Mouse (Mus musculus) hindbrain, postnatal 0 days (tissue): ENCODE measurements around the gene Asap2. TPM values are rescaled to one million over a fixed set of nuclear protein-coding genes. Genes with fewer than 3 reads are reported as not detected.
A peak's percentile ranks its signal among the peaks of the same experiment; 100 is the strongest.
"Not testable (repeated sequence)": the region's sequence is repeated elsewhere in the genome, so short reads cannot be mapped to it uniquely, and the experiment has no call there.

Source experiments
- ATAC-seq: fragments of 200-750 bp; cut with Nextera tagmentation; 2 replicates; pipeline ENCODE4 v1.8.0; 2017; ENCODE audit warnings: mild to moderate bottlenecking, moderate TSS enrichment, moderate library complexity
- DNase-seq: peaks from one replicate; pipeline ENCODE4 v3.0.0-alpha.2; 2015; ENCODE audit warnings: low spot score
- H3K27ac ChIP-seq: fragments of 300-500 bp; sonication (generic); 2 replicates; pipeline ENCODE4 v1.5.1; 2014; ENCODE audit warnings: mild to moderate bottlenecking
- H3K27me3 ChIP-seq: fragments of 300-500 bp; sonication (generic); 2 replicates; pipeline ENCODE4 v1.6.1; 2014; ENCODE audit warnings: low read length, mixed read lengths; ENCODE audit not compliant: insufficient read depth
- H3K36me3 ChIP-seq: fragments of 300-500 bp; sonication (generic); 2 replicates; pipeline ENCODE4 v1.6.1; 2014; ENCODE audit warnings: low read length, mixed read lengths; ENCODE audit not compliant: insufficient read depth
- H3K4me1 ChIP-seq: fragments of 300-500 bp; sonication (generic); 2 replicates; pipeline ENCODE4 v1.6.1; 2014; ENCODE audit warnings: antibody characterized with exemption, low read length, mixed read lengths; ENCODE audit not compliant: insufficient read depth
- H3K4me2 ChIP-seq: fragments of 300-500 bp; sonication (generic); 2 replicates; pipeline ENCODE4 v1.6.1; 2014; ENCODE audit warnings: low read depth, mild to moderate bottlenecking, low read length, moderate library complexity, mixed read lengths
- H3K4me3 ChIP-seq: fragments of 300-500 bp; sonication (generic); 2 replicates; pipeline ENCODE4 v1.5.1; 2014; ENCODE audit warnings: low read length
- H3K9ac ChIP-seq: fragments of 300-500 bp; sonication (generic); replicated peaks from 2 replicates; pipeline ENCODE4 v1.6.1; 2014; ENCODE audit warnings: mild to moderate bottlenecking, low read length, moderate library complexity, mixed read lengths
- H3K9me3 ChIP-seq: fragments of 300-500 bp; sonication (generic); 2 replicates; pipeline ENCODE4 v1.6.1; 2016; ENCODE audit warnings: low read length, mixed read lengths
- CTCF ChIP-seq: IDR thresholded peaks from 2 replicates; pipeline ENCODE4 v1.5.1; 2016; ENCODE audit warnings: antibody characterized with exemption, control low read depth, low read depth
- WGBS: fragments of 180-500 bp; shearing (Covaris S2); extraction: QIAGEN DNeasy Blood & Tissue Kit; methylation state at CpG from one replicate; pipeline ENCODE4 v1.1.7; 2014; 5-methylcytosine and 5-hydroxymethylcytosine counted together
- polyA plus RNA-seq: library from polyadenylated mRNA; unstranded; fragments of >200 nt; fragmentation: Nextera tagmentation; extraction: Ambion mirVana; gene quantifications from 2 replicates; pipeline ENCODE4 v1.2.1, GENCODE M21; 2015
- total RNA-seq: library from RNA; depleted of rRNA; stranded (reverse); fragments of >200 nt; gene quantifications from 2 replicates; pipeline ENCODE4 v1.2.3, GENCODE M21; 2014

The Asap2 gene
- total and polyA plus RNA-seq, 2 experiments from 2014 or later: 15.7 to 22.8 TPM

DNA sequence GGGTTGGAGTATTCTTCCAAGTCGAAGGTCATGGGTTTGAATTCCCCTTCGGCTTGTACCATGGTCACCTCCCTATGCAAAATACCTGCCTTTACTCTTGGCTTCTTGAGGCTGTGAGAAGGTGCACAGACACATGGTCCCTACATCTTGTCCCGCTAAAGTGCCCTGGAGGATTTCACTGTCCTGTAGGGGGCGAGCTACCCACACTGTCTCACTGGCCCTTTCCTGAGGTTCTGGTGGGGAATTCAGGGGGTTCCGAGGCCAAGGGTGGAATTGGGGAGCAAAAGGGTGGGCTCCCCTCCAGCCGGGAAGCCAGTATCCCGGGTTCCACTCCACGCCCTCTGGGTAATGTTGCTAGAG is 120.8 kb downstream of the Asap2 start:
- Histone ChIP-seq H3K27ac (peak overlapping the region; percentile 86), H3K9ac (peak overlapping the region; percentile 75), H3K4me2 (peak overlapping the region; percentile 68), H3K4me3 (peak overlapping the region; percentile 63)
- not testable (repeated sequence) for H3K9me3 ChIP-seq, H3K4me1 ChIP-seq, H3K27me3 ChIP-seq, DNase-seq, H3K36me3 ChIP-seq
- ATAC-seq: peak; percentile 87
- 2% methylated on average over 8 of the region's 8 CpGs for WGBS
- TF ChIP-seq CTCF: peak; percentile 77

DNA sequence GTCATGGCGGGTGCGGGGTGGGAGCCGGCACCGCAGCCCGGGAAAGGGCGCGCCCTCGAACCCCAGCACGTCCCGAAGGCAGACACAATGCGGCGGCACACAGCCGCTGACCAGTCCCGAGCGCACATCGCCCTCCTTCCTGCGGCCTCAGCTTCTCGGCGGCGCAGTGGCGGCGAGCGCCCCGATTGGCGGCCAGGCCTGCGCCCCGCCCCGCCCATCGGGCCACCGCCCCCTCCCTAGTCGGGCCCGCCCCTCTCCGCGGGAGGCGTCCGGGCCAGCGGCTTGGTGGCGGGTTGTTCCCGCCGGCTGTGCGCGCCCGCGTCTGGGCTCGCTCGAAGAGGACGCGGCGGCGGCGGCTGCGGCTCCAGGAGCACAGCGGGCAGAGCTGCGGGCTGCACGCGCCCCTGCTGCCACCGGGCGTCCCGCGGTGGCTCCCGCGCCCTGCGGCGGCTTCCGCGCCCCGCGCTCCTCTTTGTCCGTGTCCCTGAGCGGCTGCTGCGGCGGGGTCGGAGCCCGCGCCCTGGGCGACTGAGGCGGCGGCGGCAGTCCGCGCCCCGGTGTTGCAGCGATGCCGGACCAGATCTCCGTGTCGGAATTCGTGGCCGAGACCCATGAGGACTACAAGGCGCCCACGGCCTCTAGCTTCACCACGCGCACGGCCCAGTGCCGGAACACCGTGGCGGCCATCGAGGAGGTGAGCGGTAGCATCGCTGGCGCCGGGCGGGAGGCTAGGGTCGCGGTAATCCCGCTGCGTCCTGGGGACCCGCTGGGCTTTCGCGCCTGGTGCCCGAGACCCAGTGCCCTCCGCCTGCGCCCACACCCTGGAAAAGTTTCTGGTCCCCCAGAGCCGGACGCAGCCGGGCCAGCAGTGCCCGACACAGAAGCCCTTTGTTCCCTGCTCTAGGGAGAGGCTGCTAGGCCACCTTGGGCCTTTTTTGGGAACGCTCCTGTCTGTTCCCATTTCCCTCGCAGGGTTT is 121.5 kb downstream of the Asap2 start:
- no peaks in the 10 kb centered on the region for H3K4me1 ChIP-seq
- H3K4me3 ChIP-seq: peak overlapping the region; percentile 63
- under 1% methylated on average over 94 of the region's 118 CpGs for WGBS
- no peaks in the 10 kb centered on the region for H3K27me3 ChIP-seq
- TF ChIP-seq CTCF: no peak
- H3K4me2 ChIP-seq: peak overlapping the region; percentile 68
- peak overlapping the region; percentile 86 for H3K27ac ChIP-seq
- DNase-seq (peak; percentile 93), ATAC-seq (peak; percentile 99)
- H3K36me3 ChIP-seq: no peaks in the 10 kb centered on the region
- no peaks in the 10 kb centered on the region for H3K9me3 ChIP-seq
- H3K9ac ChIP-seq: peak overlapping the region; percentile 75

DNA sequence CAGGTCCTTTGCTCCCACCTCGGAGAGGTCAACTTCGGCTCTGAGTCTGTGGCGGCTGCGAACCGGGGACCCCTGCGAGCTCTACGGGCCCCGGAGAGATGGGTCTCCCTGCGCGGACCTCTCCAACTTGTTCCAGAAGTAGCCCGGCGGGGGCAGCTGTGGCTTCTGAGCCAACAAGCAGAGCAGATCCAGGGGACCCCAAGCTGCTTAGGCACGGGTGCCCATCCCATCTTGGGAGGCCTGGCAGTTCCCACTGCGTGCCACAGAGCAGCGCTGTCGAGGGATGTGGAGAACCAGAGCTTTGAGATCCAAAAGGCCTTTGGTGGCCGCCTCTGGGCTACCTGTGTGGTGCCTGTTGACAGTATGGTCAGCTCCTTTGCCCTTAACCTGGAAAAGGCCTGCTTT is 122.2 kb downstream of the Asap2 start:
- ATAC-seq (peak; percentile 79), DNase-seq (peak; percentile 86)
- Histone ChIP-seq H3K27ac (peak overlapping the region; percentile 86), H3K9ac (peak overlapping the region; percentile 75), H3K36me3 (no peaks in the 10 kb centered on the region), H3K27me3 (no peaks in the 10 kb centered on the region), H3K4me3 (peak overlapping the region; percentile 63), H3K4me2 (peak overlapping the region; percentile 68), H3K4me1 (no peaks in the 10 kb centered on the region), H3K9me3 (no peaks in the 10 kb centered on the region)
- WGBS: 0% methylated on average over 17 of the region's 17 CpGs
- peak; percentile 85 for TF ChIP-seq CTCF

DNA sequence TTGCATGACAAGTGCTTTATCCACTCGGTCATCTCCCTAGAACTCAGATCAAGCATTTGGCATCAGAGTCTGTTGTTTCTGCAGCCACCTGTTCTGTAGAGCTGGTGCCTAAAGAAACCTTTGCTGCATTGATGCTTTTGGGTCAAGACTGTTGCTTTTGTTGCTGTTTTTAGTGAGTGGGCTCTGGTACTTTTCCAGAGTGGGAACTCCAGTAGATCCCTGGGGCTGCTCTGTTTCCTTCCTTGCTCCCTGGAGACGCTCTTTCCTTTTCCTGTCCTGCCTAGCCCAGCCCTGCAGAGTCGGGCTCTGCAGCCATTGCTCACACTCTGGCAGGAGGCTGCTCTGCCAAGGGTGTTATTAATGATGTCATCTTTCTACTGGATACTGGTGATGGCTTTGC is 129.2 kb downstream of the Asap2 start:
- 62% methylated on average over 3 of the region's 3 CpGs for WGBS
- Histone ChIP-seq H3K4me1 (no peaks in the 10 kb centered on the region), H3K9ac (no peak overlapping the region), H3K9me3 (no peaks in the 10 kb centered on the region), H3K4me3 (no peak overlapping the region), H3K27ac (no peak overlapping the region), H3K36me3 (no peaks in the 10 kb centered on the region), H3K27me3 (no peaks in the 10 kb centered on the region), H3K4me2 (no peak overlapping the region)
- no peak for DNase-seq
- 0 out of 2 replicates have a peak, but pooled peaks have one; percentile 49 for ATAC-seq
- no peak for TF ChIP-seq CTCF

- WGBS: 70% methylated on average over 3 of the region's 3 CpGs
- H3K9me3 ChIP-seq: no peaks in the 10 kb centered on the region
- no peak overlapping the region for H3K4me2 ChIP-seq
- no peaks in the 10 kb centered on the region for H3K27me3 ChIP-seq
- no peak for TF ChIP-seq CTCF
- H3K27ac ChIP-seq: no peak overlapping the region
- ATAC-seq (no peak), DNase-seq (no peak)
- no peak overlapping the region for H3K9ac ChIP-seq
- peaks cover 6% of the 10 kb centered on the region for H3K4me1 ChIP-seq
- no peak overlapping the region for H3K4me3 ChIP-seq
- no peaks in the 10 kb centered on the region for H3K36me3 ChIP-seq
Observed at GRCm38 (mm10) chr12:21122818-21123217, 132.6 kb downstream of the Asap2 start.

DNA sequence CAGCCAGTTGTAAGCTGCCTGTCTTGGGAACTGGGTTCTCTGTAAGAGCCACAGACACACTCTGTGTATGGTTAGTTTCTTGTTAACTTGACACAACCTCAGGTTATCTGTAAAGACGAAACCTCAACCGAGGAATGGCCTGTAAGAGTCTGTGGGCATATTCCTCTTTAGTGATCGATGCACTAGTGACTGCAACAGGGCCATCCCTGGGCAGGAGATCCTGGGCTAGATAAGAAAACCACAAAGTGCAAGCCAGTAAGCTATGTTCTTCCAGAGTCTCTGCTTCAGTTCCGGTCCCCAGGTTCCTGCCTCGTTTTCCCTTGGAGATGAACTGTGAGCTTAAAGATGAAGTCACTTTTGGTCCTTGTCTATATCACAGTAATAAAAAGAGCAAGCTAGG is 133.4 kb downstream of the Asap2 start:
- ATAC-seq: no peak
- no peaks in the 10 kb centered on the region for H3K9me3 ChIP-seq
- H3K4me3 ChIP-seq: no peak overlapping the region
- peaks cover 6% of the 10 kb centered on the region for H3K4me1 ChIP-seq
- no peak overlapping the region for H3K9ac ChIP-seq
- no peak overlapping the region for H3K27ac ChIP-seq
- no peaks in the 10 kb centered on the region for H3K36me3 ChIP-seq
- DNase-seq: no peak
- whole genome bisulfite sequencing: 91% methylated on average over 5 of the region's 5 CpGs
- H3K27me3 ChIP-seq: no peaks in the 10 kb centered on the region
- TF ChIP-seq CTCF: no peak
- no peak overlapping the region for H3K4me2 ChIP-seq
